Comparison of ENCODE assay signal across 10 mouse cellular contexts in genomic region chr2:155090909-155091742, GRCm38 (mm10). TPM values are rescaled to one million over a fixed set of nuclear protein-coding genes. Genes with fewer than 3 reads are reported as not detected.
DNase-seq lines count a peak whose midpoint lies in the region; ATAC-seq and TF ChIP-seq lines count a peak whose summit lies in the region.
"Had no signal": no experiment of that assay in that cellular context is flagged by ENCODE, and none has a peak within 500 bp of the region (broad histone marks: within the 10 kb centered on the region; RNA-seq: fewer than 3 reads in every experiment).

No protein-coding gene starts in this region.

- peak overlapping the region; percentile 57 for H3K4me2 ChIP-seq in liver, embryonic 14.5 days (ENCODE audit: low read depth)
- H3K4me2 ChIP-seq: lung, embryonic 15.5 days had no signal

- H3K9ac ChIP-seq in liver, embryonic 14.5 days (replicated peaks): peak overlapping the region; percentile 39
- H3K9ac ChIP-seq: lung, embryonic 15.5 days had no signal

- H3K4me3 ChIP-seq in testis, adult 2 months (ENCODE audit: control insufficient read depth, low read depth, low read length): no peak overlapping the region
- H3K4me3 ChIP-seq in liver, embryonic 14.5 days (ENCODE audit: insufficient read depth in 1 of 2, low read depth in 2 of 2, low read length in 2 of 2): 0 out of 4 replicates have a peak overlapping the region, but pooled peaks of 1 of the 2 experiments have one; percentile 1
- H3K4me3 ChIP-seq: lung, embryonic 15.5 days had no signal

- peak; percentile 94 for ATAC-seq in liver, embryonic 14.5 days (ENCODE audit: insufficient read depth)

- H3K27ac ChIP-seq in testis, adult 2 months (ENCODE audit: control insufficient read depth, insufficient read depth, low read depth, low read length): peak overlapping the region; percentile 5; the same call in 1 of the 2 replicates
- peak overlapping the region; percentile 64 for H3K27ac ChIP-seq in liver, embryonic 14.5 days
- H3K27ac ChIP-seq: kidney, postnatal 0 days; lung, embryonic 15.5 days had no signal

- peak; percentile 72 for TF ChIP-seq EP300 in liver, embryonic 14.5 days (IDR thresholded peaks at IDR 0.05; ENCODE audit: low read depth)

- no peaks in the 10 kb centered on the region for H3K9me3 ChIP-seq in liver, embryonic 14.5 days (ENCODE audit: control insufficient read depth, low read length)
- H3K9me3 ChIP-seq: lung, embryonic 15.5 days had no signal

- 19% methylated on average over 13 of the region's 13 CpGs for WGBS in liver, embryonic 14.5 days (ENCODE audit: insufficient replicate concordance)

- peaks cover 3% of the 10 kb centered on the region for H3K4me1 ChIP-seq in testis, adult 2 months (ENCODE audit: control insufficient read depth, insufficient read depth, low read length)
- peaks cover 35 to 40% of the 10 kb centered on the region in 2 experiments for H3K4me1 ChIP-seq in liver, embryonic 14.5 days (replicated peaks; ENCODE audit: control insufficient read depth in 2 of 2, insufficient read depth in 2 of 2, low read length in 1 of 2)
- H3K4me1 ChIP-seq: lung, embryonic 15.5 days had no signal

- no peaks in the 10 kb centered on the region for H3K27me3 ChIP-seq in testis, adult 2 months (ENCODE audit: control insufficient read depth, insufficient read depth, low read length)
- no peaks in the 10 kb centered on the region for H3K27me3 ChIP-seq in liver, embryonic 14.5 days (ENCODE audit: control insufficient read depth, insufficient read depth, low read length)
- H3K27me3 ChIP-seq: lung, embryonic 15.5 days had no signal

- no peak for TF ChIP-seq CTCF in testis, adult 2 months (IDR thresholded peaks at IDR 0.05; ENCODE audit: control insufficient read depth, insufficient read depth, insufficient replicate concordance, low read depth, low read length)
- TF ChIP-seq CTCF in liver, embryonic 14.5 days (IDR thresholded peaks at IDR 0.05; ENCODE audit: low read depth): no peak

- H3K36me3 ChIP-seq in testis, adult 2 months (ENCODE audit: control insufficient read depth, insufficient read depth, low read length): no peaks in the 10 kb centered on the region
- H3K36me3 ChIP-seq in liver, embryonic 14.5 days (replicated peaks; ENCODE audit: control insufficient read depth, insufficient read depth, low read depth): no peaks in the 10 kb centered on the region
- H3K36me3 ChIP-seq: lung, embryonic 15.5 days had no signal

- TF ChIP-seq POLR2A in testis, adult 2 months (IDR thresholded peaks at IDR 0.05; ENCODE audit: control insufficient read depth, low read depth, low read length): no peak

- peak; percentile 17 to 40 for DNase-seq in cerebellum, postnatal 10 days
- DNase-seq in cerebellum, adult 9-11 months: no peak
- DNase-seq in testis, postnatal 14 days (ENCODE audit: low spot score): no peak
- peak; percentile 39 to 76 (median 41) for DNase-seq in liver, embryonic 14.5 days (ENCODE audit: low read depth in 3 of 3, low spot score in 3 of 3)
- DNase-seq in embryo, embryonic 10 days (ENCODE audit: low spot score): no peak
- no peak for DNase-seq in embryo, embryonic 11 days
- no peak for DNase-seq in heart, adult 9 months (ENCODE audit: low spot score in 2 of 2)

RNA-seq across cellular contexts. Expression of gene Ahcy, which starts 16.8 kb away (rescaled TPM):
- polyA plus RNA-seq in testis, adult 2 months (2012; rRNA removed): 28.3 and 30.3 TPM in 2 replicates
- 88.4 and 89.4 TPM in 2 replicates for polyA plus RNA-seq in liver, embryonic 14.5 days (2012; rRNA removed)
- 61.3 and 65.7 TPM in 2 replicates for polyA plus RNA-seq in liver, embryonic 14.5 days (2014; fragmentation: Nextera tagmentation; extraction: Ambion mirVana)

RNA-seq across cellular contexts. Expression of gene Itch, which starts 42.2 kb away (rescaled TPM):
- 6.6 and 8.1 TPM in 2 replicates for polyA plus RNA-seq in testis, adult 2 months (2012; rRNA removed)
- 4.7 and 6.0 TPM in 2 replicates for polyA plus RNA-seq in liver, embryonic 14.5 days (2012; rRNA removed)
- polyA plus RNA-seq in liver, embryonic 14.5 days (2014; fragmentation: Nextera tagmentation; extraction: Ambion mirVana): 14.2 and 14.4 TPM in 2 replicates

Comparison
In these comparisons a context has a peak if more than half of its experiments do, and no peak if none do; other contexts are left out.
1. DNase-seq: peak in cerebellum, postnatal 10 days (2 of 2) and liver, embryonic 14.5 days (3 of 3); none in cerebellum, adult 9-11 months (single experiment), testis, postnatal 14 days (single experiment), embryo, embryonic 10 days (single experiment), embryo, embryonic 11 days (single experiment) and heart, adult 9 months (0 of 2).